Mouse (Mus musculus): ENCODE measurements around the gene Zfp108. TPM values are rescaled to one million over a fixed set of nuclear protein-coding genes. Genes with fewer than 3 reads are reported as not detected.
A peak's percentile ranks its signal among the peaks of the same experiment; 100 is the strongest.

Gene Zfp108
- polyA plus RNA-seq, 1 experiment from 2014 or later = 4.0 TPM

DNA sequence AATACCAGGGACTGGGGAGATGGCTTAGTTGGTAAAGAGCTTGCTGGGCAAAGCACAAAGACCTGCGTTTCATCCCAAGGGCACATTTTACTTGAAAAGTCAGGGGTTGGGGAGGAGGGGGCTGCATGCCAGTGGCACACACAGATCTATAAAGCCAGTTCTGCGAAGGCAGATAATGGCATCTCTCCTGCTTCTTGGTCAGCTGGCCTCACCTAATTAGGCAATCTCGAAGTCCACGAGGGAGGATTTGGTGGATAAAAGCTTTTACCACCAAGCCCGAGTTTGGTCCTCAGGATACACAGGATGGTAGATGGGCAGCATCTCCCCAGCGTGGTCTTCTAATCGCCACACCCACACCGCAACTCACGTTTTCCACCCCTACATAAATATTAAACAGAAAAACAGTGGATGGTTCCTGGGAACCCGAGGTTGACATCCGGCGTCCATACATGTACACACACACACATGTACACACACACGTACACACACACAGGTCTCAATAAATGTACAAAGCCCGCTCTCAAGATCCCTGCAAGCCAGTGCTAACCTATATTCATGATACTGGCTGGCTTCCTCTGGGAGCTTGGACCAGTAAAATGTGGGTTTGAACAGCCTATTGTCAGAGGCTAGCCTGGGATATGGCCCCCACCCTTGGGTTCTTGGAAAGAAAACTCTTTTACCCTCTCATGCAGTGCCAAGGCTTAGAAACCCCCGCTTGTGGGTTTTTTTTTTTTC is 42.9 kb downstream of the Zfp108 start:
- no peak for DNase-seq (ENCODE audit: low spot score)
- ATAC-seq (replicated peaks; ENCODE audit: insufficient number of reproducible peaks, low FRiP score, low TSS enrichment, low read depth) = no peak
- H3K4me1 ChIP-seq (ENCODE audit: control insufficient read depth, insufficient read depth, low read length) = no peaks in the 10 kb centered on the region
- H3K4me3 ChIP-seq (ENCODE audit: low read depth, low read length) = peak overlapping the region; percentile 50
- 92% methylated on average over 15 of the region's 15 CpGs for WGBS
- no peaks in the 10 kb centered on the region for H3K9me3 ChIP-seq (replicated peaks; ENCODE audit: control insufficient read depth, low read length)
- peak overlapping the region; percentile 77; the same call in 1 of the 2 replicates for H3K9ac ChIP-seq (replicated peaks; ENCODE audit: low read length)
- H3K27me3 ChIP-seq (ENCODE audit: control insufficient read depth, insufficient read depth, low read length) = no peaks in the 10 kb centered on the region
- peak overlapping the region; percentile 78; the same call in 1 of the 2 replicates for H3K4me2 ChIP-seq (ENCODE audit: low read depth, low read length)
- peaks cover 17% of the 10 kb centered on the region for H3K36me3 ChIP-seq (replicated peaks; ENCODE audit: control insufficient read depth, insufficient read depth, low read depth, low read length)
- no peak overlapping the region for H3K27ac ChIP-seq (replicated peaks; ENCODE audit: low read depth, low read length)

DNA sequence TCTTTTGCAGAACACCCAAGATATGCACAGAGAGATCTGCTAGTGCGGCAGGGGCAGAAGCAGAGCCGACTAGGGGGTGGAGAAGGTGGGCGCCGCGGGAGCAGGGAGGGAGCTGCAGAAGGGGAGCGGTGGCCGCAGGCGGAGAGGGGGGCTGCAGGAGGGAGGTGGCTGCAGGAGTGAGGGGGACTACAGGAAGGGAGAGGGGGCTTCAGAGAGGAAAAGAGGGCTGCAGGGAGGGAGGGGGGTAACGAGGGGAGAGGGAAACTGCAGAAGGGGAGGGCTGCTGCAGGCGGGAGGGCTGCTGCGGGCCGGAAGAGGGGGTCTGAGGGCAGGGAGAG is 44.0 kb downstream of the Zfp108 start:
- peak; percentile 27; the same call in 1 of the 2 replicates for ATAC-seq (replicated peaks; ENCODE audit: insufficient number of reproducible peaks, low FRiP score, low TSS enrichment, low read depth)
- Histone ChIP-seq H3K4me1 (ENCODE audit: control insufficient read depth, insufficient read depth, low read length) (no peaks in the 10 kb centered on the region), H3K36me3 (replicated peaks; ENCODE audit: control insufficient read depth, insufficient read depth, low read depth, low read length) (peaks cover 16% of the 10 kb centered on the region), H3K4me2 (ENCODE audit: low read depth, low read length) (peak overlapping the region; percentile 78), H3K27ac (replicated peaks; ENCODE audit: low read depth, low read length) (peak overlapping the region; percentile 87), H3K9ac (replicated peaks; ENCODE audit: low read length) (peak overlapping the region; percentile 77), H3K9me3 (replicated peaks; ENCODE audit: control insufficient read depth, low read length) (no peaks in the 10 kb centered on the region), H3K4me3 (ENCODE audit: low read depth, low read length) (peak overlapping the region; percentile 50), H3K27me3 (ENCODE audit: control insufficient read depth, insufficient read depth, low read length) (no peaks in the 10 kb centered on the region)
- under 1% methylated on average over 12 of the region's 12 CpGs for WGBS
- DNase-seq (ENCODE audit: low spot score) = no peak

DNA sequence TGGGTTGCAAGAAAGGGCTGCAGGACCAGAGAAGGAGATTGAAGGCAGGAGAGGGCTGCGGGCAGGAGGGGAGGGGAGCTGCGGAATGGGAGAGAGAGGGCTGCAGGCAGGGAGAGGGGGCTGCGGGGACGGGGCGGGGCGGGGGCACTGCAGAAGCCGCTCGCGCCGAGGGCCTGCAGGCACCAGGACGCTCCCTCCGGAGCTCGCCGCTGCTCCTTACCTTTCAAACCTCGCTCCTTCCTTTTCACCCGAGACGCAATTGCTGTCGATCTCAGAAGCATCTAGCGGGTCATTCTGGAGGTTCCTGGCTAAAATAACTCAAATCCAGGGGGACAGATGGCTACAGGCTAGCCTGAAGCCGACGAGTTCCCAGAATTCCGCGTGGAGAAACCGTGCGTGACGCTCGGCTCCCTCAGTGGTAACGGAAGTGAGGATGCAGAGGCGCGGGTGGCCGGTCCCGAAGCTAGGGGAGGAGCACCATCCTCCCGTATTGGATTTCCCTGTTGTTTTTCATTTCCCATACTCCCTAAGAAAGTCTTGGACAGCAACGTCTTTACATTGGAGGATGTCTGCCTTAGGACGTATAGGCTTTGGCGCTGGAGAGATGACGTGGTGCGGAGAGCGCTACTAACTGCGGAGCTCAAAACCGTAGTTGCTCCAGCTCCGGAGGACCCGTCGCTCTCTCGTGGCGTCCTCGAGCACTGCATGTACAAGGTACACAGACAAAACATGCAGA is 44.5 kb downstream of the Zfp108 start:
- peak; percentile 95 for DNase-seq (ENCODE audit: low spot score)
- Histone ChIP-seq H3K27ac (replicated peaks; ENCODE audit: low read depth, low read length) (peak overlapping the region; percentile 87), H3K4me3 (ENCODE audit: low read depth, low read length) (peak overlapping the region; percentile 50)

DNA sequence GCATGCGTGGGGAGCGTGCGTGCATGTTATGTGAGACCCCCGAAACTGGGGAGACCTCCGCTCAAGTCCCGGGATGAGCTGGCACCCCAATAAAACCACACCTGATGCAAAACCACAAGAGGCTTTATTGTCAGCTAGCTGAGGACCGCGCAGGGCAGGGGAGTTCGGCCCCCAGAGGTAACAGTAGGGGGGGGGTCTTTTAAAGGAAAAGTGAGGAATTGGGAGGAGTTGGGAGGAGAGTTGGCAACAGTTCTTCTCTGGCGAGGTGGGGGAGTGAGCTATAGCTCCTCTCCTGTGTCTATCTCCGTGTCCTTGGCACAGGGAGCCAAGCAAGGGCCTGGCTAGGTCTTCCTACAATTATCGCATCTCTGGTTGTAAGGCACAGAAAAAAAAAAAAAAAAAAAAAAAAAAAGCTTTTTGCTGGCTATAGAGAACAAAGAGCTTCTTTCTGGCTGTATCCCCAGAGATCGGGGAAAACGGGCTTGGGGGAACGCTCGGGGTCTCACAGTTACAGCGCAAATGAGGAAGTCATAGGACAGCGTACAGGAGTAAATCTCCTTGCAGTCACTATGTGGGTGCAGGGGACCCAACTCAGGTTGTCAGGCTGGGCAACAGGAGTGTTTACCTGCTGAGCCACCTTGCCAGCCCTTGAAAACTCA is 45.4 kb downstream of the Zfp108 start:
- H3K9me3 ChIP-seq (replicated peaks; ENCODE audit: control insufficient read depth, low read length) = no peaks in the 10 kb centered on the region
- H3K9ac ChIP-seq (replicated peaks; ENCODE audit: low read length) = peak overlapping the region; percentile 77
- H3K4me2 ChIP-seq (ENCODE audit: low read depth, low read length) = peak overlapping the region; percentile 78
- peak overlapping the region; percentile 50 for H3K4me3 ChIP-seq (ENCODE audit: low read depth, low read length)
- peaks cover 14% of the 10 kb centered on the region for H3K36me3 ChIP-seq (replicated peaks; ENCODE audit: control insufficient read depth, insufficient read depth, low read depth, low read length)
- under 1% methylated on average over 18 of the region's 18 CpGs for WGBS
- DNase-seq (ENCODE audit: low spot score) (peak; percentile 43), ATAC-seq (replicated peaks; ENCODE audit: insufficient number of reproducible peaks, low FRiP score, low TSS enrichment, low read depth) (peak; percentile 32)
- H3K27me3 ChIP-seq (ENCODE audit: control insufficient read depth, insufficient read depth, low read length) = no peaks in the 10 kb centered on the region
- H3K27ac ChIP-seq (replicated peaks; ENCODE audit: low read depth, low read length) = peak overlapping the region; percentile 87
- no peaks in the 10 kb centered on the region for H3K4me1 ChIP-seq (ENCODE audit: control insufficient read depth, insufficient read depth, low read length)

More for the DNA sequence above, 44.5 kb downstream of the Zfp108 start:
- Histone ChIP-seq H3K4me2 (ENCODE audit: low read depth, low read length) (peak overlapping the region; percentile 78), H3K36me3 (replicated peaks; ENCODE audit: control insufficient read depth, insufficient read depth, low read depth, low read length) (peaks cover 16% of the 10 kb centered on the region), H3K27me3 (ENCODE audit: control insufficient read depth, insufficient read depth, low read length) (no peaks in the 10 kb centered on the region), H3K9me3 (replicated peaks; ENCODE audit: control insufficient read depth, low read length) (no peaks in the 10 kb centered on the region), H3K4me1 (ENCODE audit: control insufficient read depth, insufficient read depth, low read length) (no peaks in the 10 kb centered on the region), H3K9ac (replicated peaks; ENCODE audit: low read length) (peak overlapping the region; percentile 77)
- under 1% methylated on average over 41 of the region's 47 CpGs for WGBS
- ATAC-seq (replicated peaks; ENCODE audit: insufficient number of reproducible peaks, low FRiP score, low TSS enrichment, low read depth) = peak; percentile 84

DNA sequence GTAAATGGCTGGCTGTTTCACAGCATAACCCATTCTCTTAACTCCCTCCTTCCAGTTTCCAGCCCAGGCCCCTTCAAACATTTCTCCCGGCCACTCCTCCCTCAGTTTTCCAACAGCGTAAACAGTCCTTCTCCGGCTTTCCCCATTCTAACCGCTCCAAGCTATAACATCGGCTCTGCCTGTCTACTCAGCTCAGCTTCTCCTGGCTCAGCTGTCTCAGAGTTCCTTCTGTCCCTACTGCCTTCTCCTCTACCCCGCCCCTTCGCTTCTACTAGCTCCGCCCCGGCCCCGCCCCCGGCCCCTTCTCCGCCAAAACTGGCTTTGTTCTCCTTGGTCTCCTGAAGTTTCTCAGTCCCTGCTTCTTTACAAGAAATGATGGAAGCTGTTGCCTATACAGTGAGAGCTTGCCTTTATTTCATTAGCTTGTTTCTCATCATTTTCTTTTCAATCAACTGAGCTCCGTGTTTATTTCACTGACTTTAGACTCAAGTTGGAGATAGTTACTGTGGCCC is 46.2 kb downstream of the Zfp108 start, which contains the start of gene Zfp61:
Gene Zfp61 (minus strand): TSS at position 462 of the 512 bp plus-strand sequence.
- peak; percentile 61 for ATAC-seq (replicated peaks; ENCODE audit: insufficient number of reproducible peaks, low FRiP score, low TSS enrichment, low read depth)
- DNase-seq (ENCODE audit: low spot score) = peak; percentile 89
- H3K4me3 ChIP-seq (ENCODE audit: low read depth, low read length) = peak within 1 kb of the TSS; percentile 50
- under 1% methylated on average over 13 of the region's 13 CpGs for WGBS
- no peaks in the 10 kb centered on the region for H3K9me3 ChIP-seq (replicated peaks; ENCODE audit: control insufficient read depth, low read length)
- H3K36me3 ChIP-seq (replicated peaks; ENCODE audit: control insufficient read depth, insufficient read depth, low read depth, low read length) = peaks cover 5% of the 10 kb centered on the region
- H3K27me3 ChIP-seq (ENCODE audit: control insufficient read depth, insufficient read depth, low read length) = no peaks in the 10 kb centered on the region
- peak within 1 kb of the TSS; percentile 78 for H3K4me2 ChIP-seq (ENCODE audit: low read depth, low read length)
- no peaks in the 10 kb centered on the region for H3K4me1 ChIP-seq (ENCODE audit: control insufficient read depth, insufficient read depth, low read length)
- peak within 1 kb of the TSS; percentile 87 for H3K27ac ChIP-seq (replicated peaks; ENCODE audit: low read depth, low read length)
- H3K9ac ChIP-seq (replicated peaks; ENCODE audit: low read length) = peak within 1 kb of the TSS; percentile 77

Other genes with a start within 250 kb of the Zfp108 start
- gene Vmn1r183, start 201.5 kb upstream of the Zfp108 start, polyA plus RNA-seq (2014; fragmentation: Nextera tagmentation; extraction: Ambion mirVana) = not detected in 2 replicates
- 32.5 and 32.7 TPM in 2 replicates for gene Zfp180, start 172.9 kb upstream of the Zfp108 start, polyA plus RNA-seq (2014; fragmentation: Nextera tagmentation; extraction: Ambion mirVana)
- 4.3 and 4.4 TPM in 2 replicates for gene Zfp112, start 142.5 kb upstream of the Zfp108 start, polyA plus RNA-seq (2014; fragmentation: Nextera tagmentation; extraction: Ambion mirVana)
- 16.7 and 17.3 TPM in 2 replicates for gene Zfp235, start 120.6 kb upstream of the Zfp108 start, polyA plus RNA-seq (2014; fragmentation: Nextera tagmentation; extraction: Ambion mirVana)
- 3.7 TPM in 2 replicates for gene Zfp114, start 79.7 kb upstream of the Zfp108 start, polyA plus RNA-seq (2014; fragmentation: Nextera tagmentation; extraction: Ambion mirVana)
- 12.2 and 13.8 TPM in 2 replicates for gene Zfp111, start 43.4 kb upstream of the Zfp108 start, polyA plus RNA-seq (2014; fragmentation: Nextera tagmentation; extraction: Ambion mirVana)
- 5.1 and 5.7 TPM in 2 replicates for gene Zfp109, start 17.2 kb upstream of the Zfp108 start, polyA plus RNA-seq (2014; fragmentation: Nextera tagmentation; extraction: Ambion mirVana)
- 9.8 and 11.7 TPM in 2 replicates for gene Zfp93, start 15.6 kb downstream of the Zfp108 start, polyA plus RNA-seq (2014; fragmentation: Nextera tagmentation; extraction: Ambion mirVana)
- gene Zfp61, start 46.4 kb downstream of the Zfp108 start, polyA plus RNA-seq (2014; fragmentation: Nextera tagmentation; extraction: Ambion mirVana) = 48.0 and 58.8 TPM in 2 replicates
- gene Zfp94, start 61.9 kb downstream of the Zfp108 start, polyA plus RNA-seq (2014; fragmentation: Nextera tagmentation; extraction: Ambion mirVana) = 10.7 and 15.2 TPM in 2 replicates
- not detected in 2 replicates for gene Tescl, start 79.1 kb downstream of the Zfp108 start, polyA plus RNA-seq (2014; fragmentation: Nextera tagmentation; extraction: Ambion mirVana)
- not detected in 2 replicates for gene Lypd5, start 94.4 kb downstream of the Zfp108 start, polyA plus RNA-seq (2014; fragmentation: Nextera tagmentation; extraction: Ambion mirVana)
- gene Kcnn4, start 115.5 kb downstream of the Zfp108 start, polyA plus RNA-seq (2014; fragmentation: Nextera tagmentation; extraction: Ambion mirVana) = 2.2 and 2.3 TPM in 2 replicates
- gene Smg9, start 144.8 kb downstream of the Zfp108 start, polyA plus RNA-seq (2014; fragmentation: Nextera tagmentation; extraction: Ambion mirVana) = 13.8 and 18.6 TPM in 2 replicates
- not detected in 2 replicates for gene Irgc1, start 197.5 kb downstream of the Zfp108 start, polyA plus RNA-seq (2014; fragmentation: Nextera tagmentation; extraction: Ambion mirVana)
- 1.1 and 2.1 TPM in 2 replicates for gene Plaur, start 207.7 kb downstream of the Zfp108 start, polyA plus RNA-seq (2014; fragmentation: Nextera tagmentation; extraction: Ambion mirVana)
- gene Cadm4, start 227.2 kb downstream of the Zfp108 start, polyA plus RNA-seq (2014; fragmentation: Nextera tagmentation; extraction: Ambion mirVana) = 1.9 and 3.6 TPM in 2 replicates